Mouse (Mus musculus) liver, embryonic 14.5 days (tissue): Measurements from ENCODE around the gene Iqsec1.

Experiments used
- CTCF ChIP-seq: IDR thresholded peaks from 2 replicates; pipeline ENCODE4 v1.5.1; 2016; ENCODE audit warnings: antibody characterized with exemption, low read depth, control low read depth
- EP300 ChIP-seq: IDR thresholded peaks from 2 replicates; pipeline ENCODE4 v1.6.1; 2016; ENCODE audit warnings: antibody characterized with exemption, low read depth

DNA sequence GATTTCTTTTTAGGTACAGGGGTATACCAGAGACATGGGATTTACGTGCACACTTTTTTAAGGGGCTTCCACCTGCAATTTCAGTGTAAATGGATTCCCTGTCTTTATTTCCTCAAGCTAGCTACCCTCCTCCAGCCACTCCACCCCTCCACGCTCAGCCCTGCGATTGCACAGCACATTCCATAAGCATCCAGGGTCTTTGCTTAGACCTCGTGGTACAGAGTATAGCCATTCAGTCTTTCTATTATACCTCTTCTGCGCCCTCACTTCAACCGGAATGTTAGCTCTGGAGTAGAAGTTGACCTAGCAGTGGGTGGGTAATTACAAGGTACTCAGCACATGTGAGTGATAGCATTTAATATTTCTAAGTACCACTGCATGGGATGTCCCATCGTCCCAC lies 13.1 kb upstream of the Iqsec1 start:
- TF ChIP-seq CTCF (no peak), EP300 (no peak)
